Mouse (Mus musculus): Measurements from ENCODE around the gene Uncx.
A peak's percentile ranks its signal among the peaks of the same experiment; 100 is the strongest.
"Not testable (repeated sequence)": the region's sequence is repeated elsewhere in the genome, so short reads cannot be mapped to it uniquely, and the experiment has no call there.

Uncx gene

GRCm38 (mm10) chr5:139564663-139565062 is 21.4 kb downstream of the Uncx start:
- no peak for DNase-seq

- DNase-seq = no peak
Observed at GRCm38 (mm10) chr5:139565462-139565861, 22.2 kb downstream of the Uncx start.

GRCm38 (mm10) chr5:139566640-139567399 is 23.5 kb downstream of the Uncx start:
- DNase-seq = no peak

GRCm38 (mm10) chr5:139568079-139568478 is 24.8 kb downstream of the Uncx start:
- peak; percentile 77 to 82 for DNase-seq

GRCm38 (mm10) chr5:139572526-139572925 is 29.2 kb downstream of the Uncx start:
- no peak for DNase-seq

- no peak for DNase-seq
Observed at GRCm38 (mm10) chr5:139573606-139574311, 30.5 kb downstream of the Uncx start.

GRCm38 (mm10) chr5:139575054-139575453 is 31.8 kb downstream of the Uncx start:
- DNase-seq = no peak

GRCm38 (mm10) chr5:139580171-139580743 is 37.0 kb downstream of the Uncx start:
- no peak for DNase-seq

- DNase-seq = peak; percentile 61 to 68
Observed at GRCm38 (mm10) chr5:139581308-139581868, 38.1 kb downstream of the Uncx start.

GRCm38 (mm10) chr5:139584971-139585747 is 41.9 kb downstream of the Uncx start:
- DNase-seq = peak; percentile 72

GRCm38 (mm10) chr5:139585748-139586060 is 42.4 kb downstream of the Uncx start:
- no peak for DNase-seq

GRCm38 (mm10) chr5:139587459-139587858 is 44.2 kb downstream of the Uncx start:
- DNase-seq = not testable (repeated sequence)

- not testable (repeated sequence) for DNase-seq
Observed at GRCm38 (mm10) chr5:139590682-139591360, 47.5 kb downstream of the Uncx start.

- no peak for DNase-seq
Observed at GRCm38 (mm10) chr5:139592011-139592410, 48.7 kb downstream of the Uncx start.

- DNase-seq = peak; percentile 57 to 64
Observed at GRCm38 (mm10) chr5:139592850-139593249, 49.6 kb downstream of the Uncx start.

GRCm38 (mm10) chr5:139593746-139594145 is 50.5 kb downstream of the Uncx start:
- no peak for DNase-seq

GRCm38 (mm10) chr5:139595001-139595400 is 51.7 kb downstream of the Uncx start:
- peak; percentile 81 to 82 for DNase-seq
